Mouse (Mus musculus) hindbrain, embryonic 16.5 days (tissue): ENCODE measurements at regions not wholly inside any gene's neighbourhood (a gene's known extent, or its start where the extent isn't known, plus 50 kb on each side); places are given as distances from the start of the nearest gene placed in this dataset.

Source experiments
- ATAC-seq: fragments of 200-750 bp; cut with Nextera tagmentation; 2 replicates; pipeline ENCODE4 v1.8.0; 2017; ENCODE audit warnings: moderate TSS enrichment, moderate library complexity
- H3K27ac ChIP-seq: fragments of 300-500 bp; sonication (generic); 2 replicates; pipeline ENCODE4 v1.5.1; 2014; ENCODE audit warnings: low read depth, mild to moderate bottlenecking, control low read depth, low read length, moderate library complexity
- H3K27me3 ChIP-seq: fragments of 300-500 bp; sonication (generic); replicated peaks from 2 replicates; pipeline ENCODE4 v1.6.1; 2014; ENCODE audit warnings: low read length; ENCODE audit not compliant: control insufficient read depth, insufficient read depth
- H3K36me3 ChIP-seq: fragments of 300-500 bp; sonication (generic); 2 replicates; pipeline ENCODE4 v1.6.1; 2014; ENCODE audit warnings: mild to moderate bottlenecking, low read length, moderate library complexity, mixed read lengths; ENCODE audit not compliant: control insufficient read depth, insufficient read depth
- H3K4me1 ChIP-seq: fragments of 300-500 bp; sonication (generic); 2 replicates; pipeline ENCODE4 v1.6.1; 2014; ENCODE audit warnings: low read depth, low read length; ENCODE audit not compliant: control insufficient read depth, insufficient read depth
- H3K4me2 ChIP-seq: fragments of 300-500 bp; sonication (generic); 2 replicates; pipeline ENCODE4 v1.6.1; 2014; ENCODE audit warnings: mild to moderate bottlenecking, low read length, control low read depth, moderate library complexity
- H3K4me3 ChIP-seq: fragments of 300-500 bp; sonication (generic); 2 replicates; pipeline ENCODE4 v1.5.1; 2014; ENCODE audit warnings: mild to moderate bottlenecking, low read length, control low read depth, moderate library complexity
- H3K9ac ChIP-seq: fragments of 300-500 bp; sonication (generic); 2 replicates; pipeline ENCODE4 v1.6.1; 2014; ENCODE audit warnings: low read depth, mild to moderate bottlenecking, control low read depth, low read length, moderate library complexity
- H3K9me3 ChIP-seq: fragments of 300-500 bp; sonication (generic); 2 replicates; pipeline ENCODE4 v1.6.1; 2014; ENCODE audit warnings: mild to moderate bottlenecking, low read length, moderate library complexity; ENCODE audit not compliant: control insufficient read depth
- WGBS: fragments of 180-500 bp; shearing (Covaris S2); extraction: QIAGEN DNeasy Blood & Tissue Kit; methylation state at CpG from one replicate; pipeline ENCODE4 v1.1.7; 2014; 5-methylcytosine and 5-hydroxymethylcytosine counted together

DNA sequence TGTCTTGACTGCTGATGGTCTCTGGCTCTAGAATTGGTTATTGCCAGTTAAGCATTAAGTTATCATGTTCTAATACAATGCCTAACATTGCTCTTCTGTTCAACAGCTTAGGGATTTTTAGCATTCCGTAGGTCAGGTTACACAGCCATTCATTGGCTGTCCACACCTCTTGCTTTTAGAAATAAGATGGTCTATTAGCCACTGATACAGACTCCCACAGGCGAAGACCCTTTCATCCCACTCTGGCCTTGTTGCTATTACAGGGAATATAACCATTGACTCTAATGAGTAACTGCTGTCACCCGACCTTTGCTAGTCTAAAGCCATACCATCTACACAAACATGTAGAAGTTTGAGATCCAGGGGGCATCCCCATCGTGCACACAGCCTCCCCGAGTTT lies 191.6 kb downstream of the Papss1 start:
- Histone ChIP-seq H3K9ac (no peak overlapping the region), H3K27me3 (no peaks in the 10 kb centered on the region), H3K27ac (no peak overlapping the region), H3K4me3 (no peak overlapping the region), H3K36me3 (no peaks in the 10 kb centered on the region), H3K9me3 (no peaks in the 10 kb centered on the region), H3K4me2 (no peak overlapping the region), H3K4me1 (no peaks in the 10 kb centered on the region)
- ATAC-seq = no peak
- 88% methylated on average over 5 of the region's 5 CpGs for WGBS

GRCm38 (mm10) chr3:131769976-131770375 lies 205.4 kb downstream of the Papss1 start:
- H3K9me3 ChIP-seq = no peaks in the 10 kb centered on the region
- H3K36me3 ChIP-seq = no peaks in the 10 kb centered on the region
- H3K9ac ChIP-seq = no peak overlapping the region
- H3K4me2 ChIP-seq = no peak overlapping the region
- H3K4me1 ChIP-seq = no peaks in the 10 kb centered on the region
- no peaks in the 10 kb centered on the region for H3K27me3 ChIP-seq
- ATAC-seq = no peak
- no peak overlapping the region for H3K27ac ChIP-seq
- H3K4me3 ChIP-seq = no peak overlapping the region
- 64% methylated on average over 1 of the region's 1 CpGs for WGBS

DNA sequence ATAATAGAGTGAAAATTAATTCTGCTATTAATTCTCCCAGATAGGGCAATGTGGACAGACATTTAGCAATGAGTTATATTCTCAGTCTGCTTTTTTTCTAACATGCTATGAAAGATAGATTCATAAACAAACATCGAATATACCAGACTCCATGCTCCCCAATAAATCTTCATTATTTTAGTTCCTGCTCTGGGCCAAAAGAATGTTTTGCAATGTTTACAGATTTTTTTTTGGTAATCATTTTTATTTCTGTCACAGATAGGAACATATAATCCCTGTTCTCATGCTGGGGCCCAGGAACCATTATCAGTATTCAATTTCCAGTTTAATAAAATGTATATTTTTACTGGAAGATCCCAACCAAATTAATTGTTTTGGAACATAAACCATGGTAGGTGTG lies 205.9 kb downstream of the Papss1 start:
- no peak overlapping the region for H3K27ac ChIP-seq
- WGBS = 94% methylated on average over 1 of the region's 1 CpGs
- H3K4me2 ChIP-seq = no peak overlapping the region
- no peaks in the 10 kb centered on the region for H3K36me3 ChIP-seq
- H3K9me3 ChIP-seq = no peaks in the 10 kb centered on the region
- H3K9ac ChIP-seq = no peak overlapping the region
- no peaks in the 10 kb centered on the region for H3K27me3 ChIP-seq
- H3K4me3 ChIP-seq = no peak overlapping the region
- no peak for ATAC-seq
- H3K4me1 ChIP-seq = no peaks in the 10 kb centered on the region

GRCm38 (mm10) chr3:131771863-131772546 lies 207.4 kb downstream of the Papss1 start:
- Histone ChIP-seq H3K27me3 (no peaks in the 10 kb centered on the region), H3K4me3 (no peak overlapping the region), H3K9ac (no peak overlapping the region), H3K36me3 (no peaks in the 10 kb centered on the region), H3K4me1 (no peaks in the 10 kb centered on the region), H3K9me3 (no peaks in the 10 kb centered on the region), H3K4me2 (no peak overlapping the region), H3K27ac (no peak overlapping the region)
- no peak for ATAC-seq
- 81% methylated on average over 4 of the region's 4 CpGs for WGBS

- no peaks in the 10 kb centered on the region for H3K4me1 ChIP-seq
- H3K4me3 ChIP-seq = no peak overlapping the region
- no peak overlapping the region for H3K9ac ChIP-seq
- peak; percentile 27; the same call in 1 of the 2 replicates for ATAC-seq
- no peaks in the 10 kb centered on the region for H3K36me3 ChIP-seq
- no peak overlapping the region for H3K27ac ChIP-seq
- H3K4me2 ChIP-seq = no peak overlapping the region
- H3K27me3 ChIP-seq = no peaks in the 10 kb centered on the region
- 57% methylated on average over 5 of the region's 5 CpGs for WGBS
- H3K9me3 ChIP-seq = no peaks in the 10 kb centered on the region
Observed at GRCm38 (mm10) chr3:131772593-131772992, 208.0 kb downstream of the Papss1 start.

- no peaks in the 10 kb centered on the region for H3K27me3 ChIP-seq
- no peak overlapping the region for H3K4me2 ChIP-seq
- whole genome bisulfite sequencing = 78% methylated on average over 4 of the region's 4 CpGs
- no peaks in the 10 kb centered on the region for H3K4me1 ChIP-seq
- H3K4me3 ChIP-seq = no peak overlapping the region
- H3K36me3 ChIP-seq = no peaks in the 10 kb centered on the region
- no peaks in the 10 kb centered on the region for H3K9me3 ChIP-seq
- H3K27ac ChIP-seq = no peak overlapping the region
- no peak for ATAC-seq
- no peak overlapping the region for H3K9ac ChIP-seq
Observed at GRCm38 (mm10) chr3:131775431-131775830, 210.9 kb downstream of the Papss1 start.

DNA sequence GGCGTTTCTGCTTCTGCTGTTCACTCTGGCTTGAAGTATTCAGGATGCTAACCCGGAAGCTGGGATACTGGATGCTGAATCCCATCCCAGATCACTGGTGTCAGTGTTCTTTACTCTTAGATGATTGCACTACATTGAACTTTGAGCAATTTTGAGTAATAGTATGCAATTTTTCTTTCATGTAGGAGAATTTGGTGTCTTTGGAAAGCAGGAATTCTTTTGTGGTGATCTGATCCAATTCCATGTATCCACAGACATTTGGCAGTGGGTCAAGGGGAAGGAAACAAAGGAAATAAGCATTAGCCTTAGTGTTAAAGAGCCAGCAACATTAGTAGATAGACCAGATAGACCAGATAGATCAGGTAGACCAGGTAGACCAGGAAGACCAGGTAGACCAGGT lies 212.1 kb downstream of the Papss1 start:
- H3K4me2 ChIP-seq = no peak overlapping the region
- H3K4me1 ChIP-seq = no peaks in the 10 kb centered on the region
- no peak overlapping the region for H3K9ac ChIP-seq
- H3K27me3 ChIP-seq = no peaks in the 10 kb centered on the region
- H3K27ac ChIP-seq = no peak overlapping the region
- 85% methylated on average over 2 of the region's 2 CpGs for WGBS
- no peak overlapping the region for H3K4me3 ChIP-seq
- ATAC-seq = no peak
- no peaks in the 10 kb centered on the region for H3K36me3 ChIP-seq
- no peaks in the 10 kb centered on the region for H3K9me3 ChIP-seq

GRCm38 (mm10) chr3:131779803-131780202 lies 215.2 kb downstream of the Papss1 start:
- no peak overlapping the region for H3K9ac ChIP-seq
- WGBS = 85% methylated on average over 7 of the region's 7 CpGs
- H3K9me3 ChIP-seq = no peaks in the 10 kb centered on the region
- H3K4me1 ChIP-seq = no peaks in the 10 kb centered on the region
- H3K4me3 ChIP-seq = no peak overlapping the region
- no peak for ATAC-seq
- no peaks in the 10 kb centered on the region for H3K27me3 ChIP-seq
- no peaks in the 10 kb centered on the region for H3K36me3 ChIP-seq
- no peak overlapping the region for H3K27ac ChIP-seq
- no peak overlapping the region for H3K4me2 ChIP-seq

DNA sequence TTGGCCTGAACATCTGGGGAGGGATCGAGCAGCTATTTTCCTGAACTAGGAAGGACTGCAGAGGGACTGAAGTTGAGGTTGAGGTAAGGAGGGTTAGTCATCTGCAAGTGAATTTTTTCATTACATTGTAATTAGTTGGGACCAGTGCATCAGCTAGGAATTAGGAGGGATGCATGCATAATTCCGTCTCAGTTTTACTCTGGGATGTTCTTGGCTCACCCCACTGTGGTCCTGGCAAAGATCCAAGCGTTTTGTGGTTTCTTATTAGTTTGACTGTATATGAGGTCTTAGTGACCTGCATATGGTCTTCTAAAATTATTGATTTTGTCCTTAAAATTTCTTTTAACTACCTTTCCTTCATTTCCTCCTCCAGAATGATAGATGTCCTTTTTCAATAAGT lies 221.0 kb downstream of the Papss1 start:
- 73% methylated on average over 3 of the region's 3 CpGs for WGBS
- no peak for ATAC-seq
- Histone ChIP-seq H3K4me1 (no peaks in the 10 kb centered on the region), H3K27ac (no peak overlapping the region), H3K36me3 (no peaks in the 10 kb centered on the region), H3K9me3 (no peaks in the 10 kb centered on the region), H3K4me2 (no peak overlapping the region), H3K27me3 (no peaks in the 10 kb centered on the region), H3K9ac (no peak overlapping the region), H3K4me3 (no peak overlapping the region)

DNA sequence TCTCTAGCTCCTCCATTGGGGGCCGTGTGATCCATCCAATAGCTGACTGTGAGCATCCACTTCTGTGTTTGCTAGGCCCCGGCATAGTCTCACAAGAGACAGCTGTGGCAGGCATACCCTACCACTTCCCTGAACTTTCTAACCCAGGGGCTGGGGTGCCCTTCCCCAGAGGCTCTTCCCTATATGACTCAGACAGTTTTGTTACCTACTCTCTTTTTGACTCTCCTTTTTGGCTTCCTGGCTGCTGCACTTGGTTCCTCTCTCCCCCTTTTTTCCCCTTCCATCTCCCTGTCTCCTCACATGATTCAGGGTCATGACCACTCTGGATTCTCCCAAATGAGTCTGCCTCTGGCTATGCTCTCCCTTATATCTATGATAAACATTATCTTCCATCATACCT lies 223.8 kb downstream of the Papss1 start:
- Histone ChIP-seq H3K27ac (no peak overlapping the region), H3K9ac (no peak overlapping the region), H3K4me2 (no peak overlapping the region), H3K4me3 (no peak overlapping the region), H3K27me3 (no peaks in the 10 kb centered on the region), H3K9me3 (no peaks in the 10 kb centered on the region), H3K36me3 (no peaks in the 10 kb centered on the region), H3K4me1 (no peaks in the 10 kb centered on the region)
- WGBS = 90% methylated on average over 1 of the region's 2 CpGs
- no peak for ATAC-seq
